In genomic region chr9:19621297-19621696, GRCm38 (mm10) we compare ENCODE assay signal across 18 mouse cellular contexts. TPM values are rescaled to one million over a fixed set of nuclear protein-coding genes. Genes with fewer than 3 reads are reported as not detected.
DNase-seq lines count a peak whose midpoint lies in the region; ATAC-seq and TF ChIP-seq lines count a peak whose summit lies in the region.
"Had no signal": no experiment of that assay in that cellular context is flagged by ENCODE, and none has a peak within 500 bp of the region (broad histone marks: within the 10 kb centered on the region; RNA-seq: fewer than 3 reads in every experiment).

No protein-coding gene starts in this region.

- no peak for TF ChIP-seq RAD21 in MEL (IDR thresholded peaks at IDR 0.05; ENCODE audit: low read depth, low read length)

- WGBS in hindbrain, embryonic 14.5 days, result 97% methylated on average over 3 of the region's 3 CpGs
- WGBS in midbrain, postnatal 0 days, result 98% methylated on average over 3 of the region's 3 CpGs

- TF ChIP-seq POLR2A in MEL (IDR thresholded peaks at IDR 0.05; ENCODE audit: control insufficient read depth in 1 of 2, insufficient read depth in 1 of 2, low read depth in 1 of 2, low read length in 2 of 2, poor library complexity in 1 of 2), result no peak

- TF ChIP-seq EP300 in MEL (IDR thresholded peaks at IDR 0.05; ENCODE audit: low read depth in 1 of 2, low read length in 2 of 2), result no peak

- peaks cover 11 to 12% of the 10 kb centered on the region in 2 experiments for H3K36me3 ChIP-seq in MEL (ENCODE audit: control insufficient read depth in 1 of 2, insufficient read depth in 2 of 2, low read length in 2 of 2)
- H3K36me3 ChIP-seq in hindbrain, embryonic 14.5 days (replicated peaks; ENCODE audit: control insufficient read depth, insufficient read depth), result peaks cover 12% of the 10 kb centered on the region
- no peaks in the 10 kb centered on the region; the same call in 1 of the 2 replicates for H3K36me3 ChIP-seq in midbrain, postnatal 0 days (ENCODE audit: insufficient read depth, low read length)

- no peaks in the 10 kb centered on the region for H3K9me3 ChIP-seq in MEL (replicated peaks; ENCODE audit: insufficient read depth, low read length)
- no peaks in the 10 kb centered on the region for H3K9me3 ChIP-seq in hindbrain, embryonic 14.5 days (ENCODE audit: control insufficient read depth, low read length)
- H3K9me3 ChIP-seq in midbrain, postnatal 0 days (ENCODE audit: low read length), result no peaks in the 10 kb centered on the region
- H3K9me3 ChIP-seq: heart, embryonic 12.5 days had no signal

- peaks cover 0 to 8% of the 10 kb centered on the region in 2 experiments; a peak in 1 of 4 replicates for H3K4me1 ChIP-seq in MEL (ENCODE audit: control insufficient read depth in 1 of 2, insufficient read depth in 2 of 2, low read length in 2 of 2)
- no peaks in the 10 kb centered on the region for H3K4me1 ChIP-seq in hindbrain, embryonic 14.5 days (replicated peaks; ENCODE audit: control insufficient read depth, insufficient read depth, low read length)
- no peaks in the 10 kb centered on the region for H3K4me1 ChIP-seq in midbrain, postnatal 0 days (ENCODE audit: insufficient read depth, low read length)
- H3K4me1 ChIP-seq: heart, embryonic 12.5 days had no signal

- peaks cover 0 to 4% of the 10 kb centered on the region in 2 experiments; a peak in 1 of 4 replicates for H3K27me3 ChIP-seq in MEL (ENCODE audit: control insufficient read depth in 1 of 2, insufficient read depth in 2 of 2, low read length in 2 of 2)
- H3K27me3 ChIP-seq in hindbrain, embryonic 14.5 days (ENCODE audit: control insufficient read depth, insufficient read depth, low read length), result no peaks in the 10 kb centered on the region
- H3K27me3 ChIP-seq in midbrain, postnatal 0 days (ENCODE audit: insufficient read depth, low read length), result no peaks in the 10 kb centered on the region
- H3K27me3 ChIP-seq: CH12.LX; heart, embryonic 12.5 days had no signal

- peak; percentile 8 for DNase-seq in cerebellum, adult 8-10 months
- DNase-seq in cerebellum, adult 11 months, result no peak
- peak; percentile 32 for DNase-seq in MEL (ENCODE audit: low read depth, low spot score)
- DNase-seq in hindbrain, embryonic 14.5 days (ENCODE audit: low spot score), result no peak
- DNase-seq in midbrain, postnatal 0 days (ENCODE audit: low spot score), result no peak
- no peak for DNase-seq in spleen, adult 18-20 months
- DNase-seq in spleen, postnatal 10 days (ENCODE audit: low spot score in 2 of 2), result no peak

- TF ChIP-seq CTCF in MEL (IDR thresholded peaks at IDR 0.05 in 2 of 3, conservative IDR thresholded peaks at IDR 0.05 in 1 of 3; ENCODE audit: control insufficient read depth in 1 of 3, insufficient read depth in 1 of 3, low read depth in 2 of 3, low read length in 3 of 3, poor library complexity in 1 of 3, severe bottlenecking in 1 of 3), result no peak
- TF ChIP-seq CTCF in midbrain, postnatal 0 days (IDR thresholded peaks at IDR 0.05), result no peak

- no peak overlapping the region for H3K9ac ChIP-seq in MEL (ENCODE audit: control insufficient read depth, low read depth, low read length, poor library complexity, severe bottlenecking)
- no peak overlapping the region for H3K9ac ChIP-seq in hindbrain, embryonic 14.5 days
- H3K9ac ChIP-seq in midbrain, postnatal 0 days (replicated peaks; ENCODE audit: low read length, poor library complexity, severe bottlenecking), result no peak overlapping the region

- H3K79me2 ChIP-seq in MEL (ENCODE audit: control insufficient read depth, insufficient read depth, low read length, poor library complexity), result peaks cover 15% of the 10 kb centered on the region

- H3K4me2 ChIP-seq in hindbrain, embryonic 14.5 days (replicated peaks), result peak overlapping the region; percentile 19; the same call in 1 of the 2 replicates
- peak overlapping the region; percentile 15; the same call in 1 of the 2 replicates for H3K4me2 ChIP-seq in midbrain, postnatal 0 days (ENCODE audit: low read depth, low read length, poor library complexity, severe bottlenecking)

- H3K27ac ChIP-seq in MEL (ENCODE audit: control insufficient read depth, low read depth, low read length), result no peak overlapping the region
- H3K27ac ChIP-seq in hindbrain, embryonic 14.5 days, result no peak overlapping the region
- H3K27ac ChIP-seq in midbrain, postnatal 0 days (ENCODE audit: low read depth, low read length), result no peak overlapping the region

- H3K4me3 ChIP-seq in MEL (ENCODE audit: control insufficient read depth in 1 of 2, insufficient read depth in 1 of 2, low read depth in 2 of 2, low read length in 2 of 2), result no peak overlapping the region
- no peak overlapping the region for H3K4me3 ChIP-seq in hindbrain, embryonic 14.5 days (replicated peaks; ENCODE audit: low read length)
- no peak overlapping the region for H3K4me3 ChIP-seq in midbrain, postnatal 0 days (ENCODE audit: low read depth, low read length)

- no peak for ATAC-seq in hindbrain, embryonic 14.5 days (ENCODE audit: low FRiP score)
- ATAC-seq in midbrain, postnatal 0 days (ENCODE audit: low FRiP score), result no peak
- no peak for ATAC-seq in frontal cortex, adult (ENCODE audit: low TSS enrichment)

TF ChIP-seq in MEL, 35 proteins besides CTCF, POLR2A, EP300 and RAD21:
- TF ChIP-seq ETS1 (IDR thresholded peaks at IDR 0.05; ENCODE audit: low read depth, low read length) (no peak), USF1 (IDR thresholded peaks at IDR 0.05; ENCODE audit: low read depth, low read length) (no peak), POLR2AphosphoS5 (IDR thresholded peaks at IDR 0.05; ENCODE audit: borderline replicate concordance, low read depth, low read length) (no peak), RCOR1 (IDR thresholded peaks at IDR 0.05; ENCODE audit: low read depth, low read length) (no peak), CHD1 (IDR thresholded peaks at IDR 0.05; ENCODE audit: low read depth, low read length) (no peak), MXI1 (IDR thresholded peaks at IDR 0.05; ENCODE audit: low read depth, low read length) (no peak), ZNF384 (IDR thresholded peaks at IDR 0.05; ENCODE audit: low read depth, low read length) (no peak), GATA1 (IDR thresholded peaks at IDR 0.05; ENCODE audit: low read depth, low read length) (no peak), MAX (IDR thresholded peaks at IDR 0.05; ENCODE audit: low read length) (no peak), JUND (IDR thresholded peaks at IDR 0.05; ENCODE audit: low read depth, low read length) (no peak), MEF2A (IDR thresholded peaks at IDR 0.05; ENCODE audit: extremely low read depth, insufficient replicate concordance, low read depth, low read length, poor library complexity, severe bottlenecking) (no peak), GABPA (IDR thresholded peaks at IDR 0.05; ENCODE audit: low read depth, low read length) (no peak), NRF1 (IDR thresholded peaks at IDR 0.05; ENCODE audit: insufficient read depth, low read depth, low read length, poor library complexity, severe bottlenecking) (no peak), MYC (IDR thresholded peaks at IDR 0.05; ENCODE audit: low read depth, low read length) (no peak), MYB (IDR thresholded peaks at IDR 0.05; ENCODE audit: low read depth, low read length) (no peak), TAL1 (IDR thresholded peaks at IDR 0.05; ENCODE audit: low read length) (no peak), TBP (IDR thresholded peaks at IDR 0.05; ENCODE audit: low read depth, low read length) (no peak), ELF1 (IDR thresholded peaks at IDR 0.05; ENCODE audit: low read depth, low read length) (no peak)

RNA-seq across cellular contexts. Expression of gene Zfp317, which starts 0.6 kb away (rescaled TPM):
- total RNA-seq in MEL (2012; rRNA removed), result 60.7 and 67.9 TPM in 2 replicates
- polyA plus RNA-seq in MEL (2012; ENCODE audit: insufficient read depth in 1 of 2, insufficient read length in 2 of 2, low read depth in 1 of 2, low replicate concordance in 2 of 2, missing spikeins in 1 of 2), result 10 to 100 TPM in 1 of 2 experiments, not detected in 1; 41.2 TPM
- 34.3 and 34.8 TPM in 2 replicates for polyA plus RNA-seq in hindbrain, embryonic 14.5 days (2014; fragmentation: Nextera tagmentation; extraction: Ambion mirVana)
- total RNA-seq in midbrain, postnatal 0 days (2014; rRNA removed), result 40.3 and 54.4 TPM in 2 replicates
- 22.1 and 22.9 TPM in 2 replicates for polyA plus RNA-seq in midbrain, postnatal 0 days (2015; fragmentation: Nextera tagmentation; extraction: Ambion mirVana)

RNA-seq across cellular contexts. Expression of gene Olfr855, which starts 38.9 kb away (rescaled TPM):
- total RNA-seq in MEL (2012; rRNA removed), result not detected in 2 replicates
- not detected for polyA plus RNA-seq in MEL (2012; ENCODE audit: insufficient read depth in 1 of 2, insufficient read length in 2 of 2, low read depth in 1 of 2, low replicate concordance in 2 of 2, missing spikeins in 1 of 2)
- not detected in 2 replicates for polyA plus RNA-seq in hindbrain, embryonic 14.5 days (2014; fragmentation: Nextera tagmentation; extraction: Ambion mirVana)
- not detected in 2 replicates for total RNA-seq in midbrain, postnatal 0 days (2014; rRNA removed)
- polyA plus RNA-seq in midbrain, postnatal 0 days (2015; fragmentation: Nextera tagmentation; extraction: Ambion mirVana), result not detected in 2 replicates
- total RNA-seq: CH12.LX; gastrocnemius, postnatal 14 days; hematopoietic stem cell, adult 5-6 weeks; layer of hippocampus, adult 2 months; left cerebral cortex, postnatal 10 days; liver, adult 2 months had no signal
- polyA plus RNA-seq: cerebellum, adult 2 months; heart, embryonic 12.5 days; liver, adult 2 months; lung, postnatal 0 days; Patski had no signal

RNA-seq across cellular contexts. Expression of gene Olfr854, which starts 54.1 kb away (rescaled TPM):
- not detected in 2 replicates for total RNA-seq in MEL (2012; rRNA removed)
- polyA plus RNA-seq in MEL (2012; ENCODE audit: insufficient read depth in 1 of 2, insufficient read length in 2 of 2, low read depth in 1 of 2, low replicate concordance in 2 of 2, missing spikeins in 1 of 2), result not detected
- polyA plus RNA-seq in hindbrain, embryonic 14.5 days (2014; fragmentation: Nextera tagmentation; extraction: Ambion mirVana), result not detected in 2 replicates
- not detected in 2 replicates for total RNA-seq in midbrain, postnatal 0 days (2014; rRNA removed)
- polyA plus RNA-seq in midbrain, postnatal 0 days (2015; fragmentation: Nextera tagmentation; extraction: Ambion mirVana), result not detected in 2 replicates
- total RNA-seq: CH12.LX; gastrocnemius, postnatal 14 days; hematopoietic stem cell, adult 5-6 weeks; layer of hippocampus, adult 2 months; left cerebral cortex, postnatal 10 days; liver, adult 2 months had no signal
- polyA plus RNA-seq: cerebellum, adult 2 months; heart, embryonic 12.5 days; liver, adult 2 months; lung, postnatal 0 days; Patski had no signal

Comparison
In these comparisons a context has a peak if more than half of its experiments do, and no peak if none do; other contexts are left out.
1. DNase-seq: peak in cerebellum, adult 8-10 months (single experiment) and MEL (single experiment); none in cerebellum, adult 11 months (single experiment), hindbrain, embryonic 14.5 days (single experiment), midbrain, postnatal 0 days (single experiment), spleen, adult 18-20 months (0 of 2) and spleen, postnatal 10 days (0 of 2).